22 mouse cellular contexts compared by ENCODE assay signal in the genomic region with DNA sequence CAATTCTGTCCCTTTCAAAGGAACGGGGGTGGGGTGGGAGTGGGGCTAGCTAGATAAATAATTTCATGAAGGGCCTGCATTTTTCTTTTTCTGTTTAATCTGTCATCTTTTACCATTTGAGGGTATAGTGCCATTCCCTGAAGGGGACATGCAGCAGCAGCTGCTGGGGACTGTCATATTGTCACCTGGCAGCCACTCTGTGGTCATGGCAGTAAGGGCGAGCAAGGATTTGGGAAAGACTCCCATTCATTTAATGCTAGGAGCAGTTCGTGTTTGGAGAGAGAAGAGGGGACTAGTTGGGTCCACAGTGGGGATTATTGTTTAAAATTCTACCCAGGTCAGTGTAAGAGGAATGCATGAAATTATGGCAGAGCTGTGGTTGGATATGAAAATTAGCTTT. TPM values are rescaled to one million over a fixed set of nuclear protein-coding genes. Genes with fewer than 3 reads are reported as not detected.
"Had no signal": no experiment of that assay in that cellular context is flagged by ENCODE, and none has a peak within 500 bp of the region (broad histone marks: within the 10 kb centered on the region; RNA-seq: fewer than 3 reads in every experiment).

No protein-coding gene starts in this region.

- H3K27me3 ChIP-seq: midbrain, embryonic 12.5 days; neural tube, embryonic 12.5 days; stomach, embryonic 15.5 days had no signal

- H3K9me3 ChIP-seq: midbrain, embryonic 10.5 days; midbrain, embryonic 12.5 days; neural tube, embryonic 12.5 days; stomach, embryonic 15.5 days had no signal

- H3K4me1 ChIP-seq: midbrain, embryonic 12.5 days; neural tube, embryonic 12.5 days; stomach, embryonic 15.5 days had no signal

- H3K4me3 ChIP-seq: midbrain, embryonic 10.5 days; midbrain, embryonic 12.5 days; neural tube, embryonic 12.5 days; stomach, embryonic 15.5 days had no signal

- H3K36me3 ChIP-seq: midbrain, embryonic 10.5 days; midbrain, embryonic 12.5 days; neural tube, embryonic 12.5 days; stomach, embryonic 15.5 days had no signal

- DNase-seq: lung, adult 18-20 months; lung, embryonic 14.5 days; lung, postnatal 10 days; lung, postnatal 4 days; midbrain, embryonic 14.5 days; right cerebral cortex, postnatal 14 days; thymus, adult 2 months; thymus, postnatal 25 days; thymus, postnatal 4 days had no signal

- H3K27ac ChIP-seq: midbrain, embryonic 10.5 days; midbrain, embryonic 12.5 days; neural tube, embryonic 12.5 days; stomach, embryonic 15.5 days; stomach, postnatal 0 days had no signal

RNA-seq across cellular contexts. Expression of a gene that starts 16.3 kb away (rescaled TPM):
- total RNA-seq: megakaryocyte, adult 5-6 weeks; megakaryocyte-erythroid progenitor cell, adult 5-6 weeks; neutrophil, adult 5-6 weeks had no signal
- polyA plus RNA-seq: lung, embryonic 14.5 days; lung, embryonic 16.5 days; midbrain, embryonic 10.5 days; midbrain, embryonic 12.5 days; midbrain, embryonic 14.5 days; midbrain, embryonic 16.5 days; neural tube, embryonic 12.5 days; neural tube, embryonic 14.5 days; spleen, adult 2 months; stomach, embryonic 15.5 days; stomach, postnatal 0 days; thymus, adult 2 months; urinary bladder, adult 2 months had no signal

RNA-seq across cellular contexts. Expression of a gene that starts 31.8 kb away (rescaled TPM):
- total RNA-seq: neutrophil, adult 5-6 weeks had no signal
